Mouse (Mus musculus): ENCODE measurements around the gene Rps17. TPM values are rescaled to one million over a fixed set of nuclear protein-coding genes. Genes with fewer than 3 reads are reported as not detected.

Gene Rps17
- total RNA-seq (2021): 100 to 1,000 TPM; 554 to 595 TPM
- long read RNA-seq, experiment 1, transcript Rps17-203 (4 exons, 660 nt): minor isoform, 8 of 56 reads
- long read RNA-seq, experiment 1, transcript Rps17-201 (5 exons, 494 nt): major isoform, 46 of 56 reads
- long read RNA-seq, experiment 1, partial matches to known transcripts: 0 of 56 reads
- long read RNA-seq, experiment 1, other reads (novel, unspliced or antisense): 1 of 56 reads
- long read RNA-seq, experiment 2, transcript Rps17-203 (4 exons, 660 nt): minor isoform, 29 of 170 reads
- long read RNA-seq, experiment 2, transcript Rps17-201 (5 exons, 494 nt): major isoform, 133 of 170 reads
- long read RNA-seq, experiment 2, partial matches to known transcripts: 1 of 170 reads
- long read RNA-seq, experiment 2, other reads (novel, unspliced or antisense): 4 of 170 reads

- DNase-seq (ENCODE audit: low spot score in 2 of 2): peak; percentile 98 to 99
Measured at GRCm38 (mm10) chr7:81344544-81345446, at the start of gene Rps17. Rps17 (minus strand) TSS chr7:81345254.

- DNase-seq (ENCODE audit: low spot score in 2 of 2): no peak
Measured at GRCm38 (mm10) chr7:81379363-81379762, 34.3 kb upstream of the Rps17 start.

- DNase-seq (ENCODE audit: low spot score in 2 of 2): peak; percentile 56 to 68
Measured at GRCm38 (mm10) chr7:81372337-81372920, 27.4 kb upstream of the Rps17 start.

DNA sequence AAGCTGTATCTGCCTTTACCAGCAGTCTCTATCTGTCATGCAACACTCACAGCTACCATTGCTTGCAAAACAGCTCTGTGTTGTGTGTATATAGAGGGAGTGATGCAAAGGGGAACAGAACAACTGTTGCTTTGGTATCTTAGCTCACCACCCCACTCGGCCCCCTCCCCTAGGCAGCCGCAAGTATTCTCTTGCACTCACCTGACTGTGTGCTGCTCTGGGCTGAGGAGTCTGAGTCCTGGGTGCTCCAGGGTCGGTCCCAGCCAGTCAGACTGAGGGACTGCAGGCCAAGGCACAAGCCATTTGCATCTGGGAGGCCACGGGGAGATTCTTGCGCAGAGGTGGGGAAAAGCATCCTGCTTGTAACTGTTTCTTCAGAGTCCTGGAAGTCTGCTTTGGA is 26.8 kb upstream of the Rps17 start:
- peak in 1 of 2 experiments; percentile 11 for DNase-seq (ENCODE audit: low spot score in 2 of 2)

- DNase-seq (ENCODE audit: low spot score in 2 of 2): peak; percentile 61 to 83
Measured at GRCm38 (mm10) chr7:81369724-81370123, 24.7 kb upstream of the Rps17 start.

GRCm38 (mm10) chr7:81367946-81368345 is 22.9 kb upstream of the Rps17 start:
- no peak for DNase-seq (ENCODE audit: low spot score in 2 of 2)

DNA sequence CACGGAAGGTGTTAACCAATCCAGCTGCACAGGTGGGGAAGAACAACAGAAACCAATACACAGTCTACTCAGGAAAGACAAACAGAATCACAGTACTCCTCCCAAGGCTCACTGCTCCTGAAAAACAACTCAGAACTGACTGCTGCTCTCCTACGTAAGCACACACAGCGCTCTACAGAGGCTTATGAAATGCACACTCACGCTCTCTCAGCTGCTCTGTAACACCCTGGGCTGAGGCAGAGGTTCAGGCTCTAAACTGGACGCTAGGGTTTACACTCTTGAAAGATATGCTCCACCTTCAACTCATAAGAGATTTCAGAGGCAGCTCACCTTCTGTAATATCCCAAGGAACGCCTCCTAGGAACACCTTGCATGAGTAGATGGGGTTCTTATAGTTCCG is 11.9 kb upstream of the Rps17 start:
- DNase-seq (ENCODE audit: low spot score in 2 of 2): no peak

- DNase-seq (ENCODE audit: low spot score in 2 of 2): no peak
Measured at GRCm38 (mm10) chr7:81356360-81356759, 11.3 kb upstream of the Rps17 start.

GRCm38 (mm10) chr7:81355746-81356145 is 10.7 kb upstream of the Rps17 start:
- no peak for DNase-seq (ENCODE audit: low spot score in 2 of 2)

DNA sequence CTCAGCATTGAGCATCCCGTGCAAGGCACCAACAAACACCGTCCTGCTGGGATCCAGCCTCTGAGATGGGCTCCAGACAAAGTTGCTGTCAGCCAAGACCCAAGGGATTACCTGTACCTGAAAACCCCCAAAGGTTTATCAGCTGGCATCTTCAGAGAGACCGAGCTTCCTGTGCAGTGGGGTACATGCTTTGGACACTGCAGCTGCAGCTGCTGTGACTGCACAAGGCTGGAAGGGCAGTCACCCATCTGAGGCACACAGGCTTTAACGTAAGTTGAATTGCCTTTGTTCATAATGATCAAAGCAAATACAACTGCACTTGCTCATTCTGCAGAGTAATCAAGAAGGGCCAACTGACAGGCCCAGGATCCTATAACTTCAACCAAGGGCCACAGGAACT is 6.8 kb upstream of the Rps17 start:
- no peak for DNase-seq (ENCODE audit: low spot score in 2 of 2)

- DNase-seq (ENCODE audit: low spot score in 2 of 2): no peak
Measured at GRCm38 (mm10) chr7:81348206-81348605, 3.2 kb upstream of the Rps17 start.

GRCm38 (mm10) chr7:81345447-81346170 is 555 bp upstream of the Rps17 start:
- no peak for DNase-seq (ENCODE audit: low spot score in 2 of 2)

GRCm38 (mm10) chr7:81343831-81344230 is 1.2 kb downstream of the Rps17 start:
- DNase-seq (ENCODE audit: low spot score in 2 of 2): peak; percentile 35 to 57

DNA sequence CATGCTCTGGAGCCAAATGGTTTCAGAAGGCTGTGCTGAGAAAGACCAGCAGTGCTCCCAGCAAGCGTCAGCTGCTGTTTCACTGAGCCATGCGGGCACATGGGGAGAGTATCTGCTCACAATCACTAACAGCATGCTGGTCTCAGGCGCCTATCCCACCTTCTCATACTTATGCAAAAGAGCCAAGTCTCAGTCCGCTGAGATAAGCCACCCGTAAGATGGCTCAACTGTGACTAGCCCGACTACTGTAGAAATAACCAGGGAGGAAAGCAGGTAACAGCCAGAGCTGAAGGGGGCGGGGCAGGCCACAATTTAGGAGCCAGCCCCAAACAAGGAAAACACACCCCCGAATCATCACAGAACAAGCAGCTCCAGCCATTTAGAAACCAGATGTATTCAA is 1.7 kb downstream of the Rps17 start:
- peak; percentile 26 to 34 for DNase-seq (ENCODE audit: low spot score in 2 of 2)

DNA sequence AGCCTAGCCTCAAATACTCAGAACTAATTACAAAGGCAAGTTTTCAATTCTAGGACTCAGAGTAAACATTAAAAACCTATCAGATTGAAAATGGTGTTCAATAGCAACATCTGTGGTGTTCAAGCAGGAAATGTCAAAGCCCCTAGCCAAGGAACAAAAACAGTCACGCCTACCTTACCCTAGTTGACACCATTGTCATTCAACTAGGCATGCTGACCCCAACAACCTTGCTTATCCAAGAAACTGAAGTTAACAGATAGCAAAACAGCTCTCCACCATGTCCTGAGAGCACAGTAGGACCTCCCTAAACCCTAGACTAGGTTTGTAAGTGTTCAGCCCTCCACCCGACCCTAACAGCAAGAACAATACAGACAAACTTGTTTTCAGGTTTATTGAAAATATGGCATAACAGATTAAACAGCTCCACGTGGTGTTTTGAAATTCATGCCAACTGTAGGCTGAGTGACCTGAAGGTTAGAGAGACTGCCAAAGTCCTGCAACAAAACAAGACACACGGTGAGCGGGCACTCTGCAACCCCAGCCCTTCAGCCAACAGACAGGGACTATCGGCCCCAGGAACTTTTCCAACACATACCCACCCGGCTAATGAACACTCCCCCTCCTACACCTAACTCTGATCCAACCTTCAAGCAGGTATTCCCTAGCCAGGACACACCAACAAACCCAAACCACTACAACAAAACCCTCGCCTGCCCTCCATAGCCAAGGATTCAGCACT is 2.5 kb downstream of the Rps17 start:
- DNase-seq (ENCODE audit: low spot score in 2 of 2): no peak

- peak in 1 of 2 experiments; percentile 53 for DNase-seq (ENCODE audit: low spot score in 2 of 2)
Measured at GRCm38 (mm10) chr7:81341563-81341962, 3.5 kb downstream of the Rps17 start.

GRCm38 (mm10) chr7:81339783-81340182 is 5.3 kb downstream of the Rps17 start:
- DNase-seq (ENCODE audit: low spot score in 2 of 2): peak in 1 of 2 experiments; percentile 48

- DNase-seq (ENCODE audit: low spot score in 2 of 2): no peak
Measured at GRCm38 (mm10) chr7:81338522-81338873, 6.6 kb downstream of the Rps17 start.

DNA sequence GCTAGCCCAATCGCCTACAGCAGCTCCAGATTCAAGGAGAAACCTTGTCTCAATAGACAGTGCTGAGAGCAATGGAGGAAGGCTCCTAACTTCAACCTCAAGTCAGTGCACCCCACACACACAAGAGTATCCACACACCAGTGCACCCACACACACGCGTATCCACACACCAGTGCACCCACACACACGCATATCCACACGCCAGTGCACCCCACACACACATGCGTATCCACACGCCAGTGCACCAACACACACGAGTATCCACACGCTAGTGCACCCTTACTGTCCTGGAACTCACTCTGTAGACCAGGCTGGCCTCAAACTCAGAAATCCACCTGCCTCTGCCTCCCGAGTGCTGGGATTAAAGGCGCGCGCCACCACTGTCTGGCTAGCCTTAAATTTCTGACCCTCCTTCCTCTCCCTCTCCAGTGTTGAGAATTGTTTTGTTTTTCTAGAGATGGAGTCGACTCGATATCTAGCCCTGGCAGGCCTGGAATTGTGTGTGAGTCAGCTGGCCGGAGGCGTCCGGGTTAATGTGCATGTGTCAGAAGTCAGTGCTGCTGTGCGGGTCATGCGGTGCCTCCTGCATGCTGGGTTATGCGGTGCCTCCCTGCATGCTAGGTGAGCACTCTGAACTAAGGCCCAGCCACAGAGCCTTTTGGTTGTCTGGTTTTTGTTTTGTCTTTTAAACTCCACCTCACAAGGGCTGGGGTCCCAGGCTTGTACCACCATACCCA is 7.1 kb downstream of the Rps17 start:
- no peak for DNase-seq (ENCODE audit: low spot score in 2 of 2)

GRCm38 (mm10) chr7:81336432-81336786 is 8.6 kb downstream of the Rps17 start:
- DNase-seq (ENCODE audit: low spot score in 2 of 2): no peak
